Mouse (Mus musculus) kidney, adult 2 months (tissue): ENCODE results near the gene Mlph.

Source experiments
- CTCF ChIP-seq: fragments of 200-500 bp; conservative IDR thresholded peaks from 2 replicates; pipeline ENCODE4 v1.5.1; 2011; ENCODE audit warnings: low read depth, mild to moderate bottlenecking, control low read depth, low read length, moderate library complexity, mixed read lengths; ENCODE audit not compliant: insufficient read depth, insufficient read length
- POLR2A ChIP-seq: fragments of 200-500 bp; IDR thresholded peaks from one replicate; pipeline ENCODE4 v1.6.1; 2011; ENCODE audit warnings: low read depth, low read length, control low read depth

- no peak for TF ChIP-seq POLR2A
- no peak for TF ChIP-seq CTCF
Measured at GRCm38 (mm10) chr1:90945171-90945570, 30.3 kb downstream of the Mlph start.
